Mouse (Mus musculus) stomach, embryonic 15.5 days (tissue): Measurements from ENCODE around the gene Stpg4. TPM values are rescaled to one million over a fixed set of nuclear protein-coding genes. Genes with fewer than 3 reads are reported as not detected.

Source experiments
- ATAC-seq: fragments of 200-750 bp; cut with Nextera tagmentation; 2 replicates; pipeline ENCODE4 v1.8.0; 2017; ENCODE audit warnings: low read depth, moderate number of reproducible peaks, moderate TSS enrichment; ENCODE audit not compliant: insufficient read depth, low FRiP score
- H3K27ac ChIP-seq: fragments of 300-500 bp; sonication (generic); 2 replicates; pipeline ENCODE4 v1.5.1; 2015; ENCODE audit warnings: mild to moderate bottlenecking, inconsistent platforms
- H3K27me3 ChIP-seq: fragments of 300-500 bp; sonication (generic); replicated peaks from 2 replicates; pipeline ENCODE4 v1.6.1; 2015; ENCODE audit warnings: inconsistent platforms
- H3K36me3 ChIP-seq: fragments of 300-500 bp; sonication (generic); 2 replicates; pipeline ENCODE4 v1.6.1; 2015; ENCODE audit warnings: inconsistent platforms
- H3K4me1 ChIP-seq: fragments of 300-500 bp; sonication (generic); 2 replicates; pipeline ENCODE4 v1.6.1; 2015; ENCODE audit warnings: inconsistent platforms
- H3K4me2 ChIP-seq: fragments of 300-500 bp; sonication (generic); 2 replicates; pipeline ENCODE4 v1.6.1; 2015; ENCODE audit warnings: mild to moderate bottlenecking, inconsistent platforms
- H3K4me3 ChIP-seq: fragments of 300-500 bp; sonication (generic); replicated peaks from 2 replicates; pipeline ENCODE4 v1.5.1; 2015; ENCODE audit warnings: inconsistent platforms
- H3K9ac ChIP-seq: fragments of 300-500 bp; sonication (generic); 2 replicates; pipeline ENCODE4 v1.6.1; 2015; ENCODE audit warnings: inconsistent platforms
- H3K9me3 ChIP-seq: fragments of 300-500 bp; sonication (generic); 2 replicates; pipeline ENCODE4 v1.6.1; 2016; ENCODE audit warnings: inconsistent platforms
- WGBS: fragments of 180-500 bp; shearing (Covaris S2); methylation state at CpG from one replicate; pipeline ENCODE4 v1.1.7; 2015; 5-methylcytosine and 5-hydroxymethylcytosine counted together
- polyA plus RNA-seq: library from polyadenylated mRNA; unstranded; fragments of >200 nt; fragmentation: Nextera tagmentation; extraction: Ambion mirVana; gene quantifications from 2 replicates; pipeline ENCODE4 v1.2.1, GENCODE M21; 2015

The Stpg4 gene
- polyA plus RNA-seq, 1 experiment from 2014 or later, result not detected

- Histone ChIP-seq H3K36me3 (no peaks in the 10 kb centered on the region), H3K4me3 (no peak overlapping the region), H3K27ac (no peak overlapping the region), H3K4me1 (no peaks in the 10 kb centered on the region), H3K9me3 (no peaks in the 10 kb centered on the region), H3K9ac (no peak overlapping the region), H3K4me2 (no peak overlapping the region), H3K27me3 (no peaks in the 10 kb centered on the region)
- 72% methylated on average over 4 of the region's 4 CpGs for WGBS
- no peak for ATAC-seq
Observed at GRCm38 (mm10) chr17:87403462-87403861, 24.1 kb downstream of the Stpg4 start.

- Histone ChIP-seq H3K27me3 (no peaks in the 10 kb centered on the region), H3K4me1 (no peaks in the 10 kb centered on the region), H3K4me3 (no peak overlapping the region), H3K27ac (no peak overlapping the region), H3K4me2 (no peak overlapping the region), H3K36me3 (no peaks in the 10 kb centered on the region), H3K9me3 (no peaks in the 10 kb centered on the region), H3K9ac (no peak overlapping the region)
- ATAC-seq, result no peak
- 86% methylated on average over 11 of the region's 11 CpGs for WGBS
Observed at GRCm38 (mm10) chr17:87402444-87402843, 25.1 kb downstream of the Stpg4 start.

- Histone ChIP-seq H3K9me3 (no peaks in the 10 kb centered on the region), H3K4me1 (peaks cover 4% of the 10 kb centered on the region; the same call in 1 of the 2 replicates), H3K4me2 (no peak overlapping the region), H3K27me3 (no peaks in the 10 kb centered on the region), H3K9ac (no peak overlapping the region), H3K27ac (no peak overlapping the region), H3K36me3 (no peaks in the 10 kb centered on the region), H3K4me3 (no peak overlapping the region)
- WGBS, result 73% methylated on average over 11 of the region's 11 CpGs
- ATAC-seq, result no peak
Observed at GRCm38 (mm10) chr17:87397088-87397487, 30.5 kb downstream of the Stpg4 start.

- H3K36me3 ChIP-seq, result no peaks in the 10 kb centered on the region
- H3K27me3 ChIP-seq, result no peaks in the 10 kb centered on the region
- H3K27ac ChIP-seq, result no peak overlapping the region
- H3K4me3 ChIP-seq, result no peak overlapping the region
- peaks cover 4% of the 10 kb centered on the region for H3K4me1 ChIP-seq
- ATAC-seq, result no peak
- H3K9ac ChIP-seq, result no peak overlapping the region
- no peaks in the 10 kb centered on the region for H3K9me3 ChIP-seq
- 60% methylated on average over 7 of the region's 7 CpGs for WGBS
- no peak overlapping the region for H3K4me2 ChIP-seq
Observed at GRCm38 (mm10) chr17:87391242-87391641, 36.3 kb downstream of the Stpg4 start.

- H3K4me2 ChIP-seq, result no peak overlapping the region
- H3K4me1 ChIP-seq, result no peaks in the 10 kb centered on the region; the same call in 1 of the 2 replicates
- H3K9ac ChIP-seq, result no peak overlapping the region
- H3K9me3 ChIP-seq, result no peaks in the 10 kb centered on the region
- no peak overlapping the region for H3K27ac ChIP-seq
- ATAC-seq, result peak; percentile 22; the same call in 1 of the 2 replicates
- H3K36me3 ChIP-seq, result no peaks in the 10 kb centered on the region
- no peak overlapping the region for H3K4me3 ChIP-seq
- 46% methylated on average over 4 of the region's 5 CpGs for WGBS
- no peaks in the 10 kb centered on the region for H3K27me3 ChIP-seq
Observed at GRCm38 (mm10) chr17:87387068-87387467, 40.5 kb downstream of the Stpg4 start.

- H3K36me3 ChIP-seq, result no peaks in the 10 kb centered on the region
- no peak for ATAC-seq
- no peaks in the 10 kb centered on the region for H3K27me3 ChIP-seq
- WGBS, result 72% methylated on average over 3 of the region's 3 CpGs
- H3K4me2 ChIP-seq, result no peak overlapping the region
- H3K4me3 ChIP-seq, result no peak overlapping the region
- H3K9ac ChIP-seq, result no peak overlapping the region
- H3K27ac ChIP-seq, result no peak overlapping the region
- H3K4me1 ChIP-seq, result no peaks in the 10 kb centered on the region; the same call in 1 of the 2 replicates
- no peaks in the 10 kb centered on the region for H3K9me3 ChIP-seq
Observed at GRCm38 (mm10) chr17:87385835-87386234, 41.7 kb downstream of the Stpg4 start.

- Histone ChIP-seq H3K9ac (no peak overlapping the region), H3K27ac (no peak overlapping the region), H3K27me3 (no peaks in the 10 kb centered on the region), H3K4me3 (no peak overlapping the region), H3K9me3 (no peaks in the 10 kb centered on the region), H3K4me2 (no peak overlapping the region), H3K36me3 (no peaks in the 10 kb centered on the region), H3K4me1 (peaks cover 48% of the 10 kb centered on the region)
- no peak for ATAC-seq
- 81% methylated on average over 9 of the region's 9 CpGs for WGBS
Observed at GRCm38 (mm10) chr17:87380681-87381080, 46.9 kb downstream of the Stpg4 start.

GRCm38 (mm10) chr17:87379821-87380220 is 47.7 kb downstream of the Stpg4 start:
- Histone ChIP-seq H3K4me2 (no peak overlapping the region), H3K27me3 (no peaks in the 10 kb centered on the region), H3K27ac (peak overlapping the region; percentile 45), H3K4me1 (peaks cover 50% of the 10 kb centered on the region), H3K36me3 (no peaks in the 10 kb centered on the region), H3K4me3 (no peak overlapping the region), H3K9me3 (no peaks in the 10 kb centered on the region), H3K9ac (no peak overlapping the region)
- WGBS, result 42% methylated on average over 10 of the region's 10 CpGs
- ATAC-seq, result no peak

GRCm38 (mm10) chr17:87379160-87379624 is 48.3 kb downstream of the Stpg4 start:
- peak overlapping the region; percentile 54 for H3K27ac ChIP-seq
- no peak overlapping the region for H3K9ac ChIP-seq
- no peaks in the 10 kb centered on the region for H3K27me3 ChIP-seq
- no peak for ATAC-seq
- no peaks in the 10 kb centered on the region for H3K9me3 ChIP-seq
- H3K4me3 ChIP-seq, result no peak overlapping the region
- H3K4me2 ChIP-seq, result no peak overlapping the region; the same call in 1 of the 2 replicates
- peaks cover 50% of the 10 kb centered on the region for H3K4me1 ChIP-seq
- no peaks in the 10 kb centered on the region for H3K36me3 ChIP-seq
- 82% methylated on average over 11 of the region's 11 CpGs for WGBS

- no peak overlapping the region for H3K9ac ChIP-seq
- 56% methylated on average over 16 of the region's 16 CpGs for WGBS
Observed at GRCm38 (mm10) chr17:87378354-87379159, 49.0 kb downstream of the Stpg4 start.

GRCm38 (mm10) chr17:87377536-87377935 is 50.0 kb downstream of the Stpg4 start:
- Histone ChIP-seq H3K4me2 (no peak overlapping the region), H3K27ac (peak overlapping the region; percentile 54; the same call in 1 of the 2 replicates), H3K9me3 (no peaks in the 10 kb centered on the region), H3K27me3 (no peaks in the 10 kb centered on the region), H3K4me3 (no peak overlapping the region), H3K4me1 (peaks cover 50% of the 10 kb centered on the region), H3K9ac (no peak overlapping the region), H3K36me3 (no peaks in the 10 kb centered on the region)
- peak; percentile 54 for ATAC-seq
- 64% methylated on average over 6 of the region's 6 CpGs for WGBS

More at GRCm38 (mm10) chr17:87378354-87379159, 49.0 kb downstream of the Stpg4 start:
- H3K27me3 ChIP-seq, result no peaks in the 10 kb centered on the region
- H3K36me3 ChIP-seq, result no peaks in the 10 kb centered on the region
- H3K9me3 ChIP-seq, result no peaks in the 10 kb centered on the region
- no peak for ATAC-seq
- peak overlapping the region; percentile 54 for H3K27ac ChIP-seq
- no peak overlapping the region; the same call in 1 of the 2 replicates for H3K4me2 ChIP-seq
- H3K4me3 ChIP-seq, result no peak overlapping the region
- peaks cover 50% of the 10 kb centered on the region for H3K4me1 ChIP-seq

GRCm38 (mm10) chr17:87376831-87377471 is 50.6 kb downstream of the Stpg4 start:
- H3K4me1 ChIP-seq, result peaks cover 50% of the 10 kb centered on the region
- ATAC-seq, result no peak
- 82% methylated on average over 6 of the region's 6 CpGs for WGBS
- no peak overlapping the region for H3K4me3 ChIP-seq
- H3K27me3 ChIP-seq, result no peaks in the 10 kb centered on the region
- no peaks in the 10 kb centered on the region for H3K36me3 ChIP-seq
- H3K9ac ChIP-seq, result no peak overlapping the region
- H3K9me3 ChIP-seq, result no peaks in the 10 kb centered on the region
- no peak overlapping the region for H3K4me2 ChIP-seq
- H3K27ac ChIP-seq, result peak overlapping the region; percentile 54; the same call in 1 of the 2 replicates
